Mouse (Mus musculus): ENCODE data around the gene Tmem86b.

DNA sequence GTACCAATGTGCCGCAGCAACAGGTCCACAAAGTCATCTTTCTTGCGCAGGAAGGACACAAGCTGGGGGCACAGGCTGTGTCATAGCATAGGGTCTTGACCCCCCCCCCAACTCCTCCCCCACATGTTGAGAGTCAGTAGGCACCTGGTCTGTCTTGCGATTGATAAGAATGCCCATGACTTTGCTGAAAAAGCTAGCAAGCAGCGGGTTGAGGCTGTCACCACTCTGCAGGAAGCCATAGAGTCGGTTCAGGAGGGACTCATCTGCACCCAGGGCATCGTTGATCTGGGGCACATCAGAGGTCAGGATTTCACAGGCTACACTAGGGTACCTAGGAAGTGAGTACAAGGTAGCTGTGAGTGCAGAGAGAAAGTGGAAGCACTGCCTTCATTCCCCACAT is 12.0 kb upstream of the Tmem86b start:
- TF ChIP-seq ETS1 (conservative IDR thresholded peaks at IDR 0.05; ENCODE audit: low read depth, low read length), result no peak
- no peak for TF ChIP-seq MAX (IDR thresholded peaks at IDR 0.05; ENCODE audit: low read length)

All from CH12.LX (cell line).